25 mouse cellular contexts compared by ENCODE assay signal in genomic region chrX:133461867-133462266, GRCm38 (mm10).
"Had no signal": no experiment of that assay in that cellular context is flagged by ENCODE, and none has a peak within 500 bp of the region (broad histone marks: within the 10 kb centered on the region; RNA-seq: fewer than 3 reads in every experiment).

No protein-coding gene starts in this region.

- ATAC-seq: forebrain, embryonic 15.5 days; forebrain, postnatal 0 days; hindbrain, embryonic 16.5 days; inflammation-experienced regulatory T-cells, adult 6 months; liver, postnatal 0 days had no signal

- H3K27ac ChIP-seq: forebrain, embryonic 15.5 days; gastrocnemius, adult 2 months; heart, embryonic 10.5 days; hindbrain, embryonic 10.5 days; hindbrain, embryonic 12.5 days; hindbrain, embryonic 14.5 days; kidney, postnatal 0 days; layer of hippocampus, adult 2 months; left cerebral cortex, adult 2 months; limb, embryonic 10.5 days; limb, embryonic 12.5 days; liver, embryonic 13.5 days; liver, embryonic 15.5 days had no signal

- H3K4me1 ChIP-seq: forebrain, embryonic 15.5 days; heart, embryonic 10.5 days; heart, embryonic 12.5 days; hindbrain, embryonic 10.5 days; hindbrain, embryonic 12.5 days; limb, embryonic 10.5 days; limb, embryonic 12.5 days; liver, embryonic 13.5 days; liver, embryonic 15.5 days had no signal

- H3K4me2 ChIP-seq: forebrain, embryonic 15.5 days; heart, embryonic 12.5 days; hindbrain, embryonic 12.5 days; hindbrain, embryonic 14.5 days; limb, embryonic 12.5 days; liver, embryonic 11.5 days; liver, embryonic 13.5 days; liver, embryonic 15.5 days had no signal

- H3K9ac ChIP-seq: forebrain, embryonic 15.5 days; forebrain, postnatal 0 days; heart, embryonic 12.5 days; hindbrain, embryonic 12.5 days; hindbrain, embryonic 14.5 days; limb, embryonic 12.5 days; liver, embryonic 13.5 days; liver, embryonic 15.5 days; liver, postnatal 0 days had no signal

- DNase-seq: forebrain, postnatal 0 days; gastrocnemius, adult 2 months; gastrocnemius, postnatal 10 days; gastrocnemius, postnatal 25 days; heart, adult 18-20 months; heart, postnatal 10 days; heart, postnatal 4 days; liver; liver, embryonic 13.5 days; liver, postnatal 0 days had no signal

- H3K27me3 ChIP-seq: forebrain, embryonic 15.5 days; heart, embryonic 12.5 days; hindbrain, embryonic 12.5 days; limb, embryonic 12.5 days; liver, embryonic 13.5 days; liver, embryonic 15.5 days had no signal

- H3K4me3 ChIP-seq: forebrain, embryonic 15.5 days; gastrocnemius, adult 2 months; heart, embryonic 10.5 days; heart, embryonic 12.5 days; hindbrain, embryonic 10.5 days; hindbrain, embryonic 12.5 days; layer of hippocampus, adult 2 months; left cerebral cortex, adult 2 months; limb, embryonic 10.5 days; limb, embryonic 12.5 days; liver, embryonic 13.5 days; liver, embryonic 15.5 days had no signal

- H3K9me3 ChIP-seq: forebrain, embryonic 15.5 days; heart, embryonic 10.5 days; heart, embryonic 12.5 days; hindbrain, embryonic 10.5 days; hindbrain, embryonic 12.5 days; limb, embryonic 10.5 days; limb, embryonic 12.5 days; liver, embryonic 13.5 days; liver, embryonic 15.5 days had no signal

- H3K36me3 ChIP-seq: forebrain, embryonic 15.5 days; heart, embryonic 10.5 days; heart, embryonic 12.5 days; hindbrain, embryonic 10.5 days; hindbrain, embryonic 12.5 days; limb, embryonic 10.5 days; limb, embryonic 12.5 days; liver, embryonic 13.5 days; liver, embryonic 15.5 days had no signal
